Mouse (Mus musculus) activated CD4-positive, CD25-positive, alpha-beta regulatory T cell, adult 4 months (primary cell): ENCODE measurements around the gene Apoa5. TPM values are rescaled to one million over a fixed set of nuclear protein-coding genes. Genes with fewer than 3 reads are reported as not detected.

ENCODE experiments used
- ATAC-seq: one replicate; pipeline ENCODE4 v1.8.0; 2017
- polyA plus RNA-seq, 2 experiments: library from polyadenylated mRNA; unstranded; fragments of 100-300 nt; shearing (Covaris generic); gene quantifications; one replicate each; pipeline ENCODE4 v1.2.1; 2017

Apoa5 gene
- polyA plus RNA-seq = not detected

DNA sequence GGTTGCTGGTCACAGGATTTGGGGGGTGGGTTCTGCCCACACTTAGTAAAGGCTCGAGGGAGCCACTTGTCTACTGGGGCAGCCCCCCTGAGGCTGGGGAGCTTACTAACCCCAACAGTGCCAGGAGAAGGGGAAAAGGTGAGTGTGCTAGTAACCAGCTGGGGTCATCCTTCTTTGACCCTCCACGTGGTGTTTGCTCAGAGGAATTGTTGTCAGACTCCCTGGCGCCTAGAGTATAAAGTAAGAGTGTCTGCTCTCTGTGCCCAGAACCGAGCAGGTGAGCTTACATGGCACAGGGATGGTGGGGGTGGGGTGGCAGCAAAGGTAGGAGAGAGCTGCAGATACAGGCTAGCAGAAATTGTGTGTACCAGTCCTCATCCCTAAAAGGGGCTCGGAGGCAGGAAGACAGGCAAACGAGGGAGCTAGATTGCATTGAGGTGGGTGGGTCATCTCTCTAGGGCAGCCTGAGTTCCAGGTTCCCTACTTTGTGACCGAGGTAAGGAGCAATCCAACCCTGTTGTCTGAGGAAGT is at the start of gene Apoa5:
Apoa5 (plus strand) TSS at position 291 of the 531 bp plus-strand sequence.
- ATAC-seq = no peak

- ATAC-seq = no peak
Observed at GRCm38 (mm10) chr9:46223090-46223489, 45.3 kb upstream of the Apoa5 start.

- no peak for ATAC-seq
Observed at GRCm38 (mm10) chr9:46224101-46224500, 44.3 kb upstream of the Apoa5 start.

DNA sequence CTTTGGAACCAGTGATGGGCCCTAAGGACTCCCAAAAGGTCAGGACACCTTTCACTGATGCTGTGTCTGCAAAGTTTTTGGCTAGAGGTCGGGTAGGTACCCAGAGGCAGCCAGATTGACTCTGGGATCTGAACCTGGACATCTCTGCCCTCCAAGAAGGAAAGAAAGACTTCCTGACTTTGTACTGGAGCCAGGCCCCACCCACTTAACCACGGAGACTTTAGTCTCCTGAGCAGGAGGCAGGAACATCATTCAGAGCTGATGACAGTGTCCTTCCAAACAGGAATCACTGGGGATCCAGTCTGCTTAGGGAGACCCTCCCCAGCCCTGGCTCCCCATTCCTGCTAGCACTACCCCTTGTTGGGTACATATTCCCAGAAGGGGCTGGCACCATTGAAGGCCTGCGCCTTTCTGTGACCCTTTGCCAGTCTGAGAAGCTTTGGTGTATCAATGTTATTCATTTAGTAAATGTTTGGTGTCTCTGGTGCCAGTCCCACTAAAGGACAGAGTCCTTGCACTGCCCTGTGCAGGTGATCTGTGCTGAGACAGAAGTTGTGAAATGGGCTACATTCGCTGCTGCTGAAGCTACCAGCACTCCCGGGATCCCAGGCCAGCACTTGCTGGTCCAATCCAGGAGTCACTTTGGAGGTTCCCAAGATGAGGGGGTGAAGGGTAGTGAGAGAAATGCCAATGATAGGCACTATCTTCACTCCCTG is 43.3 kb upstream of the Apoa5 start:
- no peak for ATAC-seq

GRCm38 (mm10) chr9:46227064-46227614 is 41.3 kb upstream of the Apoa5 start:
- ATAC-seq = no peak

DNA sequence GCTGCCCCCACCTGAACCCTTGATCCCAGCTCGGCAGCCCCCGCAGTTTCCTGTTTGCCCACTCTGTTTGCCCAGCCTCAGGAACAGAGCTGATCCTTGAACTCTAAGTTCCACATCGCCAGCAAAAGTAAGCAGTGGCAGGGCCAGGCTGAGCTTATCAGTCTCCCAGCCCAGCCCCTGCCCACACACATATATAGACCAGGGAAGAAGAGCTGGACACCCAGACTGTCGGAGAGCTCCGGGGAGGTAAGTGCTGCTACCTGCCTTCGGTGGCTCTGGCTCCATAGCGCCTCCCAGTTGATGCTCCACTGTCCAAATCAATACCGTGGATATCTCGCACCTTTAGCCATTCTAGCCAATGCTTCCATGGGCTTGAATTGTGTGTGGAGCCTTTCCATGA is 39.9 kb upstream of the Apoa5 start, which contains the start of gene Apoa1:
Apoa1 (plus strand) TSS at position 90 of the 400 bp plus-strand sequence.
- no peak for ATAC-seq

DNA sequence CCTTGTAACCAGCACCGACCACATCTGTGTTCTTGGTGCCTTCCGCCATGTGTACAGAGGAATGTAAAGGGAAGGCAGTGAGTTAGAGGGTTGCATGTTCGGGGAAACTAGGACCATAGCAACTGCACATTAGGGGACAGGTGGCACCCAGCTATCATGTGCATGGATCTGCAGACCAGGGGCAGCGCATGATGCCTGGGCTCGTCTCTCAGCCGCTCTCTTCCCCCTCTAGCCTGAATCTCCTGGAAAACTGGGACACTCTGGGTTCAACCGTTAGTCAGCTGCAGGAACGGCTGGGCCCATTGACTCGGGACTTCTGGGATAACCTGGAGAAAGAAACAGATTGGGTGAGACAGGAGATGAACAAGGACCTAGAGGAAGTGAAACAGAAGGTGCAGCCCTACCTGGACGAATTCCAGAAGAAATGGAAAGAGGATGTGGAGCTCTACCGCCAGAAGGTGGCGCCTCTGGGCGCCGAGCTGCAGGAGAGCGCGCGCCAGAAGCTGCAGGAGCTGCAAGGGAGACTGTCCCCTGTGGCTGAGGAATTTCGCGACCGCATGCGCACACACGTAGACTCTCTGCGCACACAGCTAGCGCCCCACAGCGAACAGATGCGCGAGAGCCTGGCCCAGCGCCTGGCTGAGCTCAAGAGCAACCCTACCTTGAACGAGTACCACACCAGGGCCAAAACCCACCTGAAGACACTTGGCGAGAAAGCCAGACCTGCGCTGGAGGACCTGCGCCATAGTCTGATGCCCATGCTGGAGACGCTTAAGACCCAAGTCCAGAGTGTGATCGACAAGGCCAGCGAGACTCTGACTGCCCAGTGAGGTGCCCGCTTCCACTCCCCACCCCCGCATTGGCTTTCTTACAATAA is 38.6 kb upstream of the Apoa5 start:
- no peak for ATAC-seq

DNA sequence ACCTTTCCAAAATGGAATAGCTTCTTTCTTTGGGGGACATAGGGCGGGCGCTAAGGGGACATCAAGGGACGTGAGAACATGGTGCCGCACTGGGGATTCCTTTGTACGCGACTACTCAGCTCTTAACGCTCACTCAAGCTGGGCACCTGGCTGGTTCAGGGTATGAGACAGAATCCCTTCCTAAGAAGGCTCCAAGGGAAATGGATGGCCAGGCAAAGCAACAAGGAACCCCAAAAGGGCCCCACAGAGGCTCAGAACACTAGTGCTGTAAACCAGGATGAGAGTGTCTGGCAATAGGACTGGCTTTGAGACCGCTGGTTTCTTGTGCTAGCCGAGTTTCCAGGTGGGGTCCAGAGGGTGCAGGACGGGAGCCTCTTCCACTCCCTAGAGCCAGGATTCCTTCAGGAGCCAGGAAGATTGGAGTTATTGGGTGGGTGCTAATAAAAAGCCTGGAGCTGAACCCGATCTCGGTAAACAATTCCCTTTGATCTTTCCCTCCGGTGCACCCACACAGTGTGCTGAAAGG is 37.9 kb upstream of the Apoa5 start:
- no peak for ATAC-seq

DNA sequence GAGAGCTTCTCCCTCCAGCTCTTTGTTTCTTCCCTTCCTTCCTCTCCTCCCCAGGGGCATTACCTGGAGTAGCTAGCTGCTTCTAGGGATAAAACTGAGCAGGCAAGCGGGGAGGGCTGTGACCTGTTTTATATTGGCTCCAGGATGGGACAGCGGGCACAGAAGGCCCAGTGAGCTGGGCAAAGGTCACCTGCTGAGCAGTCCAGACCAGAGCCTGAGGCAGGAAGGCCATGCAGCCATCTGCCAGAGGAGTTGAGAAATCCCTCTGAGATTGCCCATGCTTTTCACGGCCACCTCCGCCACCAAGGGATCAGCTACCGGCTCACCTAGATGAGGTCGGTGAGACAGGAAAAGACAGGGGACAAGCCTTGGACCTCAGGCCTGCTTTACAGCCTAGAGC is 33.2 kb upstream of the Apoa5 start:
- ATAC-seq = no peak

DNA sequence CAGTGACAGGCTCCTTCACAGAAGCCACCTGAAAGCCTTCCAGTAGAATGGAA is 33.0 kb upstream of the Apoa5 start, which contains the start of gene Apoc3:
Apoc3 (minus strand) TSS at position 41 of the 53 bp plus-strand sequence.
- ATAC-seq = no peak

GRCm38 (mm10) chr9:46235649-46236048 is 32.8 kb upstream of the Apoa5 start:
- no peak for ATAC-seq

- ATAC-seq = no peak
Observed at GRCm38 (mm10) chr9:46238850-46239249, 29.6 kb upstream of the Apoa5 start.

DNA sequence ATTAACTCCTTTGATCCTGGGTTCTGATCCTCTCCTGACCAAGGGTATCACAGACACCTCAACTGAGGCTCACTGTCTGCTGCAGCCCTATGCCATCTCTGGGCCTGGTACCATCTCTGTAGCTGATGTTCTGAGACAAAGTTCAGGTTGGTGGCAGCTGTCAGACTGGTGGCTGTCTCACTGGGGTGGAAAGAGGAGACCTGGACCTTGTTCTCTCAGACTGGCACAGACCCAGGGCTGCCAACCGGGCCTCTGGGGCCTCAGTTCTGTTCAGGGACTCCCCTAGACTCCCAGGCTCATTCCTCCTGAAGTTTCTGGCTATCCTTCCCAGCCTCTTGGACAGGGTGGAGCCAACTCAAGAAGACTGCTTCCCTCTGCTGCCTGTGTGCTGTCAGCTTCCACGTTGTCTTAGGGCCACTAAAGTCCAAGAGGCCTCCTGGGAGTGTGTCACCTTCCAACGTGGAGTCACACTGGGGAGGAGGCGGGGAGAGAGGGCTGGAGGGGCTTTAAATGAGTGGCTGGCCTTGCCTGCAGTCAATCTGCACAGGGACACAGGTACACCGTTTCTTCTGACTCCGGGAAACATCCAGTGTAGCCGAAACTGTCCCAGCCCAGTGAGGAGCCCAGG is 27.8 kb upstream of the Apoa5 start, which contains the start of gene Apoa4:
Apoa4 (plus strand) TSS at position 171 of the 628 bp plus-strand sequence.
- ATAC-seq = no peak

DNA sequence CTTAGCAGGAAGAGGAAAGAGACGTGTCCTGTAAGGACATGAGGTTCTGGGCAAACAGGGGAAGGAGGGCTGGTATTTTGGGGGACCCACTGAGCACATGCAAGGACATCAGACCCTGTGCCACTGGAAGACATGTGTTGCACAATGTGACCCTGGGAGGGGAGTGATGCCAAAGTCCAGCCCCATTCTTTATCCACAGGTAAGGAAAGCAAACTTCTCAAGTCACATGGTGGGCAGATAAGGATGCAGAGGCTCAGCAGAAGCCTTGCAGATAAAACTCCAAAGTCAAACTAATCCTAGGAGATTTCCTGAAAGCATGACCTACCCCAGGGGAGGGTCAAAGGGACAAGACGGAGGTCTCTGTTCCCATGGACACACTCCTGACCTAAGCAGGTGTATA is 26.6 kb upstream of the Apoa5 start:
- ATAC-seq = no peak

DNA sequence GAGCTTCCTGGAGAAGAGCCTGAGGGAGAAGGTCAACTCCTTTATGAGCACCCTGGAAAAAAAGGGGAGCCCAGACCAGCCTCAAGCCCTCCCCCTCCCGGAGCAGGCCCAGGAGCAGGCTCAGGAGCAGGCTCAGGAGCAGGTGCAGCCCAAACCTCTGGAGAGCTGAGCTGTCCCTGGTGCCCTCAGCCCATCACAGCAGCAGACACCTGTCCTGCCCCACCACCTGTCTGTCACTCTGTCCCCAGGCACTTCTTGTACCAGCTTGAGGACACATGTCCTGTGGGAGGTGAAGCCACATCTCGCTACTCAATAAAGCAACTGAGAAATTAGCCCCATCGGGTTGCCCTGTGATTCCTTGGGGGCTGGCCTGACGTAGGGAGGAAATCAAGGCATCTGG is 25.3 kb upstream of the Apoa5 start:
- no peak for ATAC-seq

DNA sequence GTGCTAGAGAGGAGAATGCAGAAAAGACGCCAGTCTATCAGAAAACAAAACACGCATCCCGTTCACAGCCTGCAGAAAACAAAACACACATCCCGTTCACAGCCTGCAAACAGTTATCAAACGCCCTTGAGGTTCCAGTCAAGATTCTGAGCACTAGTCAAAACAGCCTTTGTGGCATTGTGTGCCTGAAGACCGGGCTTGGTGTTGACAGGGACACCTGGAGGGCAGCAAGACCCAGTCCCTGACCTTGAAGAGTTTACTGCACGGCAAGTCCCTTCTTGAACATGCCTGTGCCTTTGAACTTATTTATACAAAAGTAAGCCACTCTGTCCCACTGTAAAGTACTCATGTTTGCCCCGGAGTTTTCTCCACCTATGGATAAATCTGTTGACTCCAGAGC is 24.8 kb upstream of the Apoa5 start:
- ATAC-seq = no peak

DNA sequence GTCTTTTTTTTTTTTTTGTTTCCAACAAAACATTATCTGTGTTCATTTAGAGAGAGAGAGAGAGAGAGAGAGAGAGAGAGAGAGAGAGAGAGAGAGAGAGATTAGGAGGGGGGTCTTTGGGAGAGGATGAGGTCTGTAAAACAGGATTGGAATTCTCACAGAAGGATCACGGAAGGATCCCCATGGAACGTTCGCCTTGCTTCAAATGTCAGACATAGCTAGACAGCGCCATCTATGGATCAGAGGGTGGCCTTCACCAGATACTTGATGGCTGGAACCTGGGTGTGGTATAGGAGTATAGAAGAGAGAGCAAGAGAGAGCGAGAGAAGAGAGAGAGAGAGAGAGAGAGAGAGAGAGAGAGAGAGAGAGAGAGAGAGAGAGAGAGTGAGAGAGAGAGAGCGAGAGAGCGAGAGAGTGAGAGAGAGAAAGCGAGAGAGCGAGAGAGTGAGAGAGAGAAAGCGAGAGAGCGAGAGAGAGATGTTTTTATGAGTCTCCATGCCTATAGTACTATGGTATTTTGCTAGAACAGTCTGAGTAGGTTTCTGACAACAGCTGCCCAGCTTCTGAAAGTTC is 21.6 kb upstream of the Apoa5 start:
- no peak for ATAC-seq

GRCm38 (mm10) chr9:46256177-46256576 is 12.3 kb upstream of the Apoa5 start:
- no peak for ATAC-seq

GRCm38 (mm10) chr9:46256658-46257385 is 11.6 kb upstream of the Apoa5 start:
- no peak for ATAC-seq

GRCm38 (mm10) chr9:46257546-46257945 is 10.9 kb upstream of the Apoa5 start:
- no peak for ATAC-seq

DNA sequence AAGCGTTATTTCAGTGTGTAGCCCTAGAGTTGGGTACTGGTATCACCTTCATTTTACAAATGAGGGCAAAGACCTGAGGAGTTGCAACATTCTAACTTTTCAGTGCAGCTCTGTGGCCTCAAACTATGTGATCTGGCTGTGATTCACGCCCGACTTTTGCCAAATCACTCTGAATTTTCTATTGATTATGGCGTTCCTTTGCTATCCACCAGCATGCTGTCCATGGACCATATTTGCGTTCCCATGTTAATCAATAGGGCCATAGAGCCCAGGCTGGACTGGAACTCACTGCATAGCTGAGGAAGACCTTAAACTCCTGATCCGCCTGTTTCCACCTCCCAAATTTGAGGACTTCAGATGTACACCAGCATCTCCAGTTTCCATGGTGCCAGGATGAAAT is 9.3 kb upstream of the Apoa5 start:
- ATAC-seq = no peak

- ATAC-seq = no peak
Observed at GRCm38 (mm10) chr9:46261131-46261530, 7.3 kb upstream of the Apoa5 start.
